Mouse (Mus musculus) macrophage (primary cell): ENCODE results near the gene Myo1e. TPM values are rescaled to one million over a fixed set of nuclear protein-coding genes. Genes with fewer than 3 reads are reported as not detected.

Source experiments
- H3K27ac ChIP-seq: fragments of 350-480 bp; formaldehyde crosslinking; 2 replicates; pipeline ENCODE4 v1.9.0; 2021
- H3K36me3 ChIP-seq: fragments of 350-480 bp; formaldehyde crosslinking; 2 replicates; pipeline ENCODE4 v1.9.0; 2021; ENCODE audit errors: inconsistent target
- H3K4me3 ChIP-seq: fragments of 350-480 bp; formaldehyde crosslinking; 2 replicates; pipeline ENCODE4 v1.9.0; 2021; ENCODE audit errors: inconsistent target
- H3K79me2 ChIP-seq: fragments of 350-480 bp; formaldehyde crosslinking; 2 replicates; pipeline ENCODE4 v1.9.0; 2021; ENCODE audit errors: inconsistent target
- WGBS: methylation state at CpG from one replicate; pipeline ENCODE4 v1.1.7; 2026; ENCODE audit warnings: inconsistent platforms; ENCODE audit not compliant: missing documents; 5-methylcytosine and 5-hydroxymethylcytosine counted together
- polyA plus RNA-seq: library from polyadenylated mRNA; stranded (reverse); fragments of 250-400 nt; gene quantifications from 3 replicates; pipeline ENCODE4 v1.2.4, GENCODE M21; 2018; ENCODE audit warnings: inconsistent platforms

Gene Myo1e
- polyA plus RNA-seq, 1 experiment from 2014 or later, result 98.2 TPM

DNA sequence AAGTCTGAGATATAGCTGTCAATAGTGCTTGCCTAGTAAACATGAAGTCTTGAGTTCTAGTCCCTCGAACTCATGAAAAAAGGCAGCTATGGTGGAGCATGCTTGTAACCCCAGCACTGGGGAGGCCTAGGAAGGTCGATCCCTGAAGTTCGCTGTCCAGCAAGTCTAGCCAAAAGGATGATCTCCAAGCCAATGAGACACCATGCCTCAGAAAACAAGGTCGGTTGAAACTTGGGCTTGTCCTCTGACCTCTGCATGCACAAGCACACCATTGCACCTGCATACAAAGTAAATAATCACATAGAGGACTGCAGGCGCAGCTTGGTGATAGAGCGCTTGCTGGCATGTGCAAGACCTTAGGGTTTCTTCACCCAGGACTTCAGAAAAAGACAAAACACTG lies 31.2 kb downstream of the Myo1e start:
- Histone ChIP-seq H3K36me3 (no peaks in the 10 kb centered on the region), H3K27ac (no peak overlapping the region), H3K4me3 (no peak overlapping the region), H3K79me2 (peaks cover 89% of the 10 kb centered on the region)
- WGBS, result 96% methylated on average over 6 of the region's 6 CpGs

DNA sequence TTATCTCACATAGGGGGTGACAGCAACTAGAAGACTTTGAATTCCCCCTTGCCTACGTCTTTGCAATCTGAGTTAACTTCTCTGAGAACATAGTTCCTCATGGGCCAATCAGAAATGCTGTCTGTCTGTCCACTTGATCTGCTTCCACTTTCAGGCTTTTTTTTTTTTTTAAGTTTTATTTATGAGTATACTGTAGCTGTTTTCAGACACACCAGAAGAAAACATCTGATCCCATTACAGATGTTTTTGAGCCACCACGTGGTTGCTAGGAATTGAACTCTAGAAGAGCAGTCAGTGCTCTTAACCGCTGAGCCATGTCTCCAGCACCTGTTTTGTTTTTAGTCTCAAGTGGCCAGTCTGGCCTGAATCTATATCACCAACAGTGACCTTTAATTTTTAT lies 32.1 kb downstream of the Myo1e start:
- Histone ChIP-seq H3K79me2 (peaks cover 87% of the 10 kb centered on the region), H3K36me3 (no peaks in the 10 kb centered on the region), H3K27ac (no peak overlapping the region), H3K4me3 (no peak overlapping the region)
- 74% methylated on average over 3 of the region's 3 CpGs for WGBS

DNA sequence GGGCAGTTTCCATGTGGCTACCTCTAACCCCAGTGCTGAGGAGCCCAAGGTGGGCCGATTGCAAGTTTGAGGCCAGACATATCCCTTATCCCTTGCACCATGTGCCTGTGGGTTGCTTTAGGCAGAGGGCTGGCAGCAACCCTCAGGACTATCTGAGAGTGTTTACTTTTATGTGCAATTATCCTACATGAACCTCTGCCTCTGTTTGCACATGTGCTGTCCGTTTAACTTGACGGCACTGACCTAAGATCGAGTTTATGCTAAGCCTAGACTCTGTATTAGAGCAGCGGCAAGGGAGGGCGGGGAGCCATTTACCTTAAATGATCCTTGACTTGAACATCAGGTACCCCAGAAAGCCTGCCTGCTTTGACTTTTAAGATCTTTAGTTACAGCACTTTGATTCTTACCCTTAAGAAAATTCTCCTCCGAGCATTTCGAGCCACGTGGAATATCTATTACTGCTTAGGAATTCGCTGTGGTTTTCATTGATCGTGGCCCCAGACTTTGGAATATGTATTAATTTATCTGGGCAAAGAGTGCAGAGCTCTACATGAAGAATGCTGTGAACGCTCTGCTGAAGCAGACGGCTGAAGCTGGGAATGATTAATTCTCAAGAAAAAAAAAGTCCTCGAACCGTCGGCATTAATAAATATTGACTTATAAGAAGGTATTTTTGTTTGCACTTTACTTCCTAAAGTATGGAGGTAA lies 33.7 kb downstream of the Myo1e start:
- peaks cover 86% of the 10 kb centered on the region for H3K79me2 ChIP-seq
- H3K4me3 ChIP-seq, result no peak overlapping the region
- no peaks in the 10 kb centered on the region for H3K36me3 ChIP-seq
- H3K27ac ChIP-seq, result no peak overlapping the region
- 91% methylated on average over 16 of the region's 16 CpGs for WGBS

- 70% methylated on average over 6 of the region's 8 CpGs for WGBS
- H3K79me2 ChIP-seq, result peaks cover 86% of the 10 kb centered on the region
- no peak overlapping the region for H3K27ac ChIP-seq
- H3K36me3 ChIP-seq, result no peaks in the 10 kb centered on the region
- no peak overlapping the region for H3K4me3 ChIP-seq
Measured at GRCm38 (mm10) chr9:70241411-70241961, 34.3 kb downstream of the Myo1e start.

DNA sequence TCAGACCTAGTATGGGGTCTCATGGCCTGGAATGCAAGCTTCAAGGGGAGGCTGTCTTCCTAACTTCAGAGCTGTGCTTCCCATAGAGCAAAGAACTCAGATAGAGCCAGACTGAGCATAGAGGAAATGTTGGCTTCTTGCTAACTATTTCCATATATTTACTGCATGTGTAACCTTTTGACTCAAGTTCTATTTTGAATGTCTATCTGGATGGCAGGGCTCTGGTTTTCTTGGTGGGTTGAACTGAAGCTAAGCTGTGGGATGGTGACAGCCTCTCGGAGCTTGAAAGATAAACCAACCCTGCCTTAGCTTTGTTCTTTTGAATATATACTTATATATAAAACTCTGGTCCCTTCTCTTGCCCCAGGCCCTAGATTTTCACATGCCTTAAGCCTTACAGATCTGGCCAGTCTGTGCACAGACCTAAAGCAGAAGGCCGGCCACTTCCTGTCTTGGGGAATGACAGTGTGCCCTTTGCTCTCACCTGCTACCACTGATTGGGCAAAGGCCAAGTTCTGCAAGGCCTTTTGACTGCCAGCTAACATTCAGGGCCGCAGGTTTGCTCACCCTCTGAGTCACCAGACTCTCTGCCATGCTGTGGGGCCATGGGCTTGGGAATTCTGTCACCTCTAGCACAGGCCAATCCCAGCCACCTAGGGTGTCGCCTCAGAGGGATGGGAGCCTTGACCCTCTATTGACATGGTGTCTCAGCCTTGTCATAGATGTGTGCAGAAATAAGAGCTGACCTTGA lies 35.1 kb downstream of the Myo1e start:
- WGBS, result 74% methylated on average over 4 of the region's 4 CpGs
- Histone ChIP-seq H3K36me3 (no peaks in the 10 kb centered on the region), H3K4me3 (no peak overlapping the region), H3K27ac (no peak overlapping the region), H3K79me2 (peaks cover 91% of the 10 kb centered on the region)

DNA sequence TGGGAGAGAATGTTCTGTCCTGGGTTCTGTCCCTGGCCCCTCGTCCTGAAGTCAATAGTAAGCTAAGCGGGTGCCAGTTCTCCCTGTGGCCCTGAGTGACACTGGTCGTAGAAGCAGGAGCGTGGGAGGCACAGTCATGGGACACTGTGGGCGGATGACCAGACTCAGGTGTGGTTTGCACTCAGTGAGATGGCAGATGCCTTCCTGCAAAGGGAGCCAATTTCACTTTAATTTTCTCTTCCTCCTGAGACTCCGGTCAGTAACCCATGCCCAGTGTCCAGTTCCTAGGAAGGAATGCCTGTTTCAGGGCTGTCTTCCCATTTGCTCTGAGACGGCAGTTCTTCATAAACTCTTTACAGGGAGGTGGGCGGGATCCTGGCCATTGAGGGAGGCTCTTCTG lies 36.1 kb downstream of the Myo1e start:
- Histone ChIP-seq H3K79me2 (peaks cover 94% of the 10 kb centered on the region), H3K4me3 (no peak overlapping the region), H3K36me3 (no peaks in the 10 kb centered on the region), H3K27ac (no peak overlapping the region)
- WGBS, result 82% methylated on average over 8 of the region's 8 CpGs

DNA sequence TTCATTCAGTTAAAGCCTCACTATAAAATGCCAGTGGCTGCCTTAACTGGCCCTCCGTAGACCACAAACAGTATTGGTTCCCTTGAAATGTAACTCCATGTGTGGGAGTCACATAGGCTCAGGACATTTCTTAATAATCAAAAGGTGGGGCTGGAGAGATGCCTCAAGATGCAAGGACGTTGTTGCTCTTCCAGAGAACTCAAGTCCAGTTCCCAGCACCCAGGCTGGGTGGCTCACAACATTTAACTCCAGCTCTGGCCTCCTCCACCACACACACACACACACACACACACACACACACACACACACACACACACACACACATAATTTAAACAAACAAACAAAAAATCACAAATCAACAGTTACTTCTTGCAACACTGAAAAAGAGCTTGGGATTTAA lies 36.6 kb downstream of the Myo1e start:
- H3K79me2 ChIP-seq, result peaks cover 91% of the 10 kb centered on the region
- H3K36me3 ChIP-seq, result no peaks in the 10 kb centered on the region
- no peak overlapping the region for H3K4me3 ChIP-seq
- no peak overlapping the region for H3K27ac ChIP-seq
- WGBS, result 90% methylated on average over 2 of the region's 2 CpGs

- no peak overlapping the region for H3K4me3 ChIP-seq
- no peak overlapping the region for H3K27ac ChIP-seq
- WGBS, result 71% methylated on average over 7 of the region's 7 CpGs
- H3K36me3 ChIP-seq, result no peaks in the 10 kb centered on the region
- H3K79me2 ChIP-seq, result peaks cover 91% of the 10 kb centered on the region
Measured at GRCm38 (mm10) chr9:70244115-70244514, 37.0 kb downstream of the Myo1e start.

- no peaks in the 10 kb centered on the region for H3K36me3 ChIP-seq
- no peak overlapping the region for H3K4me3 ChIP-seq
- H3K27ac ChIP-seq, result no peak overlapping the region
- WGBS, result 91% methylated on average over 9 of the region's 9 CpGs
- peaks cover 90% of the 10 kb centered on the region for H3K79me2 ChIP-seq
Measured at GRCm38 (mm10) chr9:70245040-70245439, 37.9 kb downstream of the Myo1e start.

GRCm38 (mm10) chr9:70246427-70246826 lies 39.3 kb downstream of the Myo1e start:
- WGBS, result 85% methylated on average over 10 of the region's 10 CpGs
- H3K27ac ChIP-seq, result no peak overlapping the region
- H3K4me3 ChIP-seq, result no peak overlapping the region
- H3K79me2 ChIP-seq, result peaks cover 89% of the 10 kb centered on the region
- no peaks in the 10 kb centered on the region for H3K36me3 ChIP-seq

DNA sequence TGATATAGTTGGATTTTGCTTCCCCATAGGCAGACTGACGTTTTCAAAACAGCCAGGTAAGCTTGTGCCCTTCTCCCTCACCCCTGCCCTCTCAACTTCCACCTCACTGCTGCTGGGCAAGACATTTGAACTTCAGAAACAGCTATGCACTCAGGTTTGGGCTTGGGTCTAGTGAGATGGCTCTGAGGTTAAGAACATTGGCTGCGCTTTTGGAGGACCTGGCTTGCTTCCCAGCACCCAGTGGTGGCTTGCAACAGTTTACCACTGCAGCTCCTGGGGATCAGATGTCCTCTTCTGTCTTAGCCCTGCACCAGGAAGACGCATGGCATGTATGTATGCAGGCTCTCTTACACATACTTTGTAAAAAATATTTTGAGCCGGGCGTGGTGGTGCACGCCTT lies 40.9 kb downstream of the Myo1e start:
- Histone ChIP-seq H3K36me3 (no peaks in the 10 kb centered on the region), H3K4me3 (no peak overlapping the region), H3K27ac (no peak overlapping the region), H3K79me2 (peaks cover 88% of the 10 kb centered on the region)
- WGBS, result 92% methylated on average over 6 of the region's 6 CpGs

DNA sequence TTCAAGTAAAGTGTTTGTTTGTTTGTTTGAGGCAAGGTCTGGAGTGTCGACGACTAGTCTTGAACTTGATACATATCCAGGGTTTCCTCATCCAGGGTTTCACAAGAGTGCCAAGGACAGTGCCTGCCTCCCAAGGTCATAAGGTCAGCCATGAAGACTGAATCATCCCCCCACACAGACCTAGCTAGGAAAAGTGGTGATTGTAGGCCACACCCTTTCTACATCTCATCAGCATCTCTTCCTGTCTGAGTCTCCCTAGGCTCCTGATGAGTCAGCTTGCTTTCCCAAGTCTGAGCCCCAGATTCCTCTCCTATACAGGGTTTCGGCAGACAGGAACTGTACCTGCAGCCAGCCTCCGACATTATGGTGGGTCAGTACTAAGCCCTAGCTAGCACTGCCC lies 41.7 kb downstream of the Myo1e start:
- Histone ChIP-seq H3K79me2 (peaks cover 89% of the 10 kb centered on the region), H3K4me3 (no peak overlapping the region), H3K36me3 (no peaks in the 10 kb centered on the region), H3K27ac (no peak overlapping the region)
- WGBS, result 82% methylated on average over 4 of the region's 4 CpGs

- Histone ChIP-seq H3K4me3 (no peak overlapping the region), H3K36me3 (no peaks in the 10 kb centered on the region), H3K27ac (no peak overlapping the region), H3K79me2 (peaks cover 91% of the 10 kb centered on the region)
- 65% methylated on average over 12 of the region's 12 CpGs for WGBS
Measured at GRCm38 (mm10) chr9:70249881-70250681, 42.9 kb downstream of the Myo1e start.

- Histone ChIP-seq H3K4me3 (no peak overlapping the region), H3K79me2 (peaks cover 90% of the 10 kb centered on the region), H3K27ac (no peak overlapping the region), H3K36me3 (no peaks in the 10 kb centered on the region)
- WGBS, result 98% methylated on average over 10 of the region's 10 CpGs
Measured at GRCm38 (mm10) chr9:70251441-70251985, 44.4 kb downstream of the Myo1e start.
